Mouse (Mus musculus): ENCODE results near the gene Iscu.

DNA sequence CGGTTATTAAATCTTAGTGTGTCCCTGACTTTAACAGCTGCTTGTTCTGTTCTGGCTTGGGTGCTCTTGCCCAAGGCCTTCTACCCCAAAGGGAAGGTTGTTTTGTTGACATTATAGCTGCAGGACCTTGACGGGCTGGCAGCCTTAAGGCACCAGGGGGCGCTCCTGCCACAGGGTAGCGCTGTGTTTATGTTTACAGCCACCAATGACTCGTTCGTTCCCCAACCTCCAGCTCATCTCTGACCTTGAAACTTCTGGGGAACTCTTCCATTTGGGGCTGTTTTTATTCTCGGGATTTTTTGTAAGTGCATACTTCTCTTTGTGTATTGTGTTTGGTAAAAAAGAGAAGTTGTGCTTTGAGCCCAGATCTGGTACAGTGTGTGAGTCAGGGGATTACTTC is 1.1 kb downstream of the Iscu start:
- TF ChIP-seq CTCF (IDR thresholded peaks at IDR 0.05; ENCODE audit: extremely low read depth, insufficient read depth, low read length): peak; percentile 84
- no peak for TF ChIP-seq POLR2A (IDR thresholded peaks at IDR 0.05; ENCODE audit: extremely low read depth, insufficient read depth, low read length)

All from cortical plate, adult 2 months (tissue).